Mouse (Mus musculus) left cerebral cortex, postnatal 10 days (tissue): Measurements from ENCODE around the gene Samd8. TPM values are rescaled to one million over a fixed set of nuclear protein-coding genes. Genes with fewer than 3 reads are reported as not detected.

ENCODE experiments used
- DNase-seq, 2 experiments: peaks; one replicate each; pipeline ENCODE4 v3.0.0; 2021 to 2022; ENCODE audit warnings: low spot score in 2 of 2, mixed read lengths in 1 of 2; ENCODE audit errors: extremely low spot score in 1 of 2
- intact Hi-C: fragments of 180-260 bp; cut with DNase I; formaldehyde crosslinking; loops from one replicate; pipeline ENCODE4 v1.15.1; 2025
- total RNA-seq, 2 experiments: library from RNA; stranded (reverse); gene quantifications; 2 replicates each; pipeline ENCODE4 v1.2.3; 2021

Gene Samd8
- total RNA-seq, 2 experiments from 2014 or later = 103 to 105 TPM

GRCm38 (mm10) chr14:21813847-21814246, 63.5 kb downstream of the Samd8 start:
- intact Hi-C loops = no loop called here
- no peak for DNase-seq

GRCm38 (mm10) chr14:21814606-21815005, 64.3 kb downstream of the Samd8 start:
- intact Hi-C loops = no loop called here
- no peak for DNase-seq

DNA sequence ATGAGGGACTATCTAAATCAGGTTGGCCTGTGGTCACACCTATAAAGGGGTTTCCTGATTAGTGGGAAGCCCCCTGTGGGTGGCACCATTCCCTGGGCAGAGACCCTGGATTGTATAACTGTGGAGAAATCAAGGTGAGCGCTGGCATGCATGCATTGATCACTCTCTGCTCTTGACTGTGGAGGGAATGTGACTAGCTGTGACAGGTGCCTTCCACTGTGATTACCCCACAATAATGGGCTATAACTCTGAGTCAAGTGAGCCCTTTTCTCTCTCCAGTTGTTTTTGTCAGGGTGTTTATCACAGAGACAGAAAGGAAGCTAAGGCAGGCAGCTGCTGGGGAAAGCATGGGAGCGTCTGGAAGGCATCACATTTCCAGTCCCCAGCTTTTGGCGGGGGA, 65.9 kb downstream of the Samd8 start:
- no peak for DNase-seq
- intact Hi-C loops = no loop called here

DNA sequence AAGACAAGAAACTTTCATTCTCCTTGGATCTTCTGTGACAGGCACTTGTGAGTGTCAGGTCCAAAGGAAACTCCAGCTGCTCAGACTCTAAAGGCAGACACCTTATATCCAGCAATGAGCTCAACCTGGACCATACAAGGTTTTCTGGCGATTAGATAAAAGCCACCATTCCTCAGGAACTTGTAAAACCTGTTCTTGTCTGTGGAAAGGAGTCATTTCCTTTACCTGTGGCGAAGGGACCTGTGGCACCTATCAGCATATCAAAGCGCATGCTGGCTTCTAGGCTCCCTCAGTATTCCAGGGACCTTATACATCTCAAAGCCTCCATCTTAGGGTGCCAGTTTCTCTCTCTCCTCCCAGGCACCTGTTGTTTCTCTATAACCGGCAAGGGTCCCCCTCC, 67.1 kb downstream of the Samd8 start:
- intact Hi-C loops = no loop called here
- no peak for DNase-seq

- intact Hi-C loops = no loop called here
- DNase-seq = no peak
Measured at GRCm38 (mm10) chr14:21820880-21821505, 70.7 kb downstream of the Samd8 start.

DNA sequence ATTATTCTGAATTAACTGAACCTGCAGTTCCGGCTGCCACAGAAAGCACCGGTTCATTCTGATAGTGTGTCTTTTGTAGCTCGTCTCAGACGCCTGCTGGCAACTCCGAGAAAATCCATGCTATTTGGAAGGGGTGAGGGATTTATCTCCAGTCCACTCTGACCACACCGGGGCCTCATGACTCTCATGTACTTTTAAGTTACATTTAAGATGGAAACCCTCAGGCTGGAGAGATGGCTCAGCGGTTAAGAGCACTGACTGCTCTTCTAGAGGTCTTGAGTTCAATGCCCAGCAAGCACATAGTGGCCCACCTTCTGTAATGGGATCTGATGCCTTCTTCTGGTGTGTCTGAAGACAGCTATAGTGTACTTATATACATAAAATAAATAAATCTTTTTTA, 72.0 kb downstream of the Samd8 start:
- intact Hi-C loops = no loop called here
- DNase-seq = no peak

GRCm38 (mm10) chr14:21822795-21823374, 72.6 kb downstream of the Samd8 start:
- intact Hi-C loops = no loop called here
- peak; percentile 58 to 90 for DNase-seq

GRCm38 (mm10) chr14:21823897-21824296, 73.6 kb downstream of the Samd8 start:
- intact Hi-C loops = no loop called here
- no peak for DNase-seq

GRCm38 (mm10) chr14:21824938-21825337, 74.6 kb downstream of the Samd8 start, which contains the start of gene Vdac2:
Vdac2 (plus strand) TSS chr14:21825238.
- no peak for DNase-seq
- intact Hi-C loops = no loop called here

GRCm38 (mm10) chr14:21825786-21826491, 75.6 kb downstream of the Samd8 start:
- DNase-seq = peak in 1 of 2 experiments; percentile 53
- intact Hi-C loops = no loop called here

GRCm38 (mm10) chr14:21830876-21831767, 80.8 kb downstream of the Samd8 start:
- intact Hi-C loops = loop anchor here (5.0 kb wide), 1 partner anchor 79 kb away; the partner anchor contains the start of genes Dusp13 and Samd8
- DNase-seq = peak; percentile 93 to 98

GRCm38 (mm10) chr14:21831830-21832403, 81.6 kb downstream of the Samd8 start:
- intact Hi-C loops = loop anchor here (5.0 kb wide), 1 partner anchor 80 kb away; the partner anchor contains the start of genes Dusp13 and Samd8

DNA sequence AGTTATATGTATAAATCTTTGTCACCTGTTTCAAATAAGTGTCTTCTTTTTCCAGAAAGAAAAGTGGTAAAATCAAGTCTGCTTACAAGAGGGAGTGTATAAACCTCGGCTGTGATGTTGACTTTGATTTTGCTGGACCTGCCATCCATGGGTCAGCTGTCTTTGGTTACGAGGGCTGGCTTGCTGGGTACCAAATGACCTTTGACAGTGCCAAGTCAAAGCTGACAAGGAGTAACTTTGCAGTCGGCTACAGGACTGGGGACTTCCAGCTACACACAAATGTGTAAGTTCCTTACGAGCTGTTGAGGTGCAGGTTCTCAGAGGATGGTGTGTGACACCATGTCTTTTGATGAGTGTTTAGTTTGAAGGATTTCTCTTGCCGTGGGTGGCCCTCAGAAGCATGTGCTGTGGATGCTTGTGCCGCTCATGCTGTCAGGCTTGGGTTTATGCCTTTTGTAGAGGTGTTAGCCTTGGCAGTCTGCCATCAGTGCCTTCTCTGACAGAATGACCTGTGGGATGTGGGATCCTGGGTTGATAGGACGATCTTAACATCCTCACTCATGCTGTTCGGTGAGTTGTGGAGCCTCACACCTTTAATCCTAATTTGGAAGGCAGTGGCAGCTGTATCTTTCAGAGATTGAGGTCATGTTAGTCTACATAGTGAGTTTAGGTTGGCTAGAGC, 88.1 kb downstream of the Samd8 start:
- intact Hi-C loops = no loop called here
- DNase-seq = no peak

More at GRCm38 (mm10) chr14:21831830-21832403, 81.6 kb downstream of the Samd8 start:
- DNase-seq = no peak

- DNase-seq = no peak
- intact Hi-C loops = no loop called here
Measured at GRCm38 (mm10) chr14:21841819-21842592, 91.7 kb downstream of the Samd8 start.

- intact Hi-C loops = no loop called here
- no peak for DNase-seq
Measured at GRCm38 (mm10) chr14:21843263-21843662, 92.9 kb downstream of the Samd8 start.

DNA sequence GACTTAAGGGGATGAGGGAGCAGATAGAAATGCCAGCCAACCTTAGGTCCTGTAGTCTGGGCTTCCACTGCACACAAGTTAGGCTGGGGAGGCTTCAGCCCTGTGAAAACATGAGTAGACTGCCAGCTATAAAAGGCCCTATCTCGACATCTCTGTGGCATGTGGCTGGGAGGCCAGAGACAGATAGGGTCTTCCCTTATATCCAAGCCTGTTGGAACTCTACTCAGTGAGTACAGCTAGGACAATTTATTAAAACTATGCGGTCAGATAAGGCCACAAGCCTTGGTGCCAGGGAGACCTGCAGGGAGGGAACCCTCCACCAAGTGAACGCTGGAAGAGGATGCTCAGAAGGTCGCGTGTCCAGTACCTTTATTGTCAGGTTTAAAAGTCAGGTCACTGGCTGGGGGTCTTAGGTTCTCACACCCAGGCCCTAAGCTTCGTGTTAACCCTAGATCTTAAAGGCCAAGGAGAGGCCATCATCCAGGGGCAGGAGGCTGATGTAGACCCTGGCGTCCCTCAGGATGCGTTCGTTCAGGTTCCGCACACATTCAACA, 96.6 kb downstream of the Samd8 start:
- intact Hi-C loops = loop anchor here (5.0 kb wide), 1 partner anchor 95 kb away; the partner anchor contains the start of genes Dusp13 and Samd8

More for the DNA sequence above, 96.6 kb downstream of the Samd8 start:
- DNase-seq = no peak
